Mouse (Mus musculus): ENCODE results near the gene Relt.

- no peak for TF ChIP-seq CTCF (IDR thresholded peaks at IDR 0.05; ENCODE audit: low read depth)
- TF ChIP-seq EP300 (optimal IDR thresholded peaks at IDR 0.05), result no peak
These were observed 34.6 kb upstream of the Relt start for GRCm38 (mm10) chr7:100897828-100898227.

Measured in stomach, postnatal 0 days (tissue).